Mouse (Mus musculus) myocyte (in vitro differentiated cells): ENCODE measurements at regions not wholly inside any gene's neighbourhood (a gene's known extent, or its start where the extent isn't known, plus 50 kb on each side); places are given as distances from the start of the nearest gene placed in this dataset.

Experiments used
- CEBPB ChIP-seq: IDR thresholded peaks from 2 replicates; pipeline ENCODE4 v1.6.1; 2011; ENCODE audit warnings: mild to moderate bottlenecking, moderate library complexity; ENCODE audit not compliant: poor library complexity, insufficient read depth, severe bottlenecking
- MAX ChIP-seq: IDR thresholded peaks from one replicate; pipeline ENCODE4 v1.6.1; 2011; ENCODE audit warnings: low read depth, mild to moderate bottlenecking, control low read depth
- POLR2A ChIP-seq: IDR thresholded peaks from one replicate; pipeline ENCODE4 v1.6.1; 2011; ENCODE audit warnings: low read depth, mild to moderate bottlenecking, control low read depth, moderate library complexity; ENCODE audit not compliant: insufficient read length
- REST ChIP-seq: IDR thresholded peaks from one replicate; pipeline ENCODE4 v1.6.1; 2011; ENCODE audit warnings: mild to moderate bottlenecking, control low read depth, moderate library complexity; ENCODE audit not compliant: insufficient read depth, insufficient read length
- TCF3 ChIP-seq: IDR thresholded peaks from one replicate; pipeline ENCODE4 v1.6.1; 2011; ENCODE audit warnings: low read depth, control low read depth; ENCODE audit not compliant: insufficient read length
- USF1 ChIP-seq: IDR thresholded peaks from one replicate; pipeline ENCODE4 v1.6.1; 2011; ENCODE audit warnings: low read depth, mild to moderate bottlenecking, control low read depth, moderate library complexity

DNA sequence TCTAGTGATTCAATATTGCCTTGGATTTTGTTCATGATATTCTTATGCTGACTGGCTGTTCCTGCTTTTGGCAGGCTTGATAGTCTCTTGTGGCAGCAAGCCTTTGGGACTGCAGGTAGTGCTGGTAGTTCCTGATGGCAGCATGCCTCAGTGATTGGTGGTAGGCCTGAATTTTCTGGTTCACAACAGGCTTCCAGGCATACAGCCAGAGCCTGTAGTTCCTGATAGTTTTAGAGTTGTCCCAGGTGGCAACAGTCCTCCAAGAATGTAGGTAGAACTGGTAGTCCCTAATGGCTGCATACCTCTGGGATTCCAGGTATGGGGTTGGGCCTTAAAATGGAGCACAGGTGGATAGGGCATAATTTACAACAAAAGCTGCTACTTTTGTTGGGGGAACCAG lies 987.7 kb upstream of the Ncam2 start:
- TF ChIP-seq POLR2A (no peak), USF1 (no peak), REST (no peak), CEBPB (no peak), TCF3 (no peak), MAX (no peak)
